Mouse (Mus musculus): ENCODE data around the gene Txlng.

DNA sequence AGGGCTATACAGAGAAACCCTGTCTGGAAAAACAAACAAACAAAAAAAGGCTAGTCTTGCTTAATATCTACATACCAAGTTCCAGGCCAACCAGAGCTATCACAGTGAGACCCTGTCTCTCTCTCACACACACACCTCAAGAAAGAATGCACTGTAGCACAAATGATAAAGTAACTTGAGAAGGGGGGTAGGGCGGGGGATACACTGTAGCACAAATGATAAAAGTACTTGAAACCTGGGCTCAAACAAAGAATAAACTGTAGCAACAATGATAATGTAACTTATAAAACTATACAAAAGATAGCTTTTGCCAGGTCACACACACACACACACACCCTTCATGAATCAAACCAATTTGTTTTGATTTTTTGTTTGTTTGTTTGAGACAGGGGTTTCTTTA is 2.3 kb upstream of the Txlng start:
- TF ChIP-seq CTCF (IDR thresholded peaks at IDR 0.05; ENCODE audit: control insufficient read depth, insufficient read depth, low read length) (no peak), POLR2A (IDR thresholded peaks at IDR 0.05; ENCODE audit: borderline replicate concordance, control insufficient read depth, low read depth, low read length) (no peak)

Measured in bone marrow, adult 2 months (tissue).